Mouse (Mus musculus): ENCODE measurements around the gene Sparc. TPM values are rescaled to one million over a fixed set of nuclear protein-coding genes. Genes with fewer than 3 reads are reported as not detected.

Gene Sparc
- total RNA-seq, 1 experiment from 2014 or later: 0.81 TPM

DNA sequence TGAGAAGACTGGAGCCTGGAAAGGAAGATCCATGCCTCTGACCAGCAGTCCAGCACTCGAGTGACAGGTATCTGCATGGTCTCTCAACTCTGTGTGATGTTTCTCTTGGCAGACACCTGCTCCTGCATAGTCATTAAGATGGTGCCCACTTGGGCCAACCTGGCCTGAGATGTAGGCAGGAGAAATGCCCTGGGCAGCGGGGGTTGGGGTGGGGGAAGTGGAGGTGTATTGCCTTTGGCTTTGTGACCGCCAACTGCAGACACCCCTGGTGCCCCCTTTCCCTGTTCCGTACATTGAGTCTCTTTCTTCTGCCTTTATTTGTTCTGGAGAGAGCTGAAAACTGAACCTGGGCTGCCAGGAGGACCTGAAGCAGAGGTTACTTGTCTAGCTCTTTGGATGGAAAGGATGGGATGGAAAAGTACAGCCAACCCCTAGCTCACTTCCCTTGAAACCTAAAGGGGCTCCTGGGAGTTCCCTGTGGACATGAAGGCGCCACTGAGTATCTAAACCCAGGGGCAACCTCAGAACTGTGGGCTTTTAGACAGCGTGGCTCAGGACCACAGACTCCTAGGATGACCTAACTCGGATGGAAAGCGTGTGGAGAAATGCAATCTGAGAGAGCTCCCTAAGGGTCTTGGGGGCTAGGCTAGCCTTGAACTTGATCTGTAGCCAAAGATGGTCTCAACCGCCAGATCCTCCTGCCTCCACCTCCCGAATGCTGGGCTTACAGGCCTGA lies 10.1 kb downstream of the Sparc start:
- ATAC-seq (ENCODE audit: extremely low read depth, insufficient number of reproducible peaks, low FRiP score, poor library complexity, severe bottlenecking): no peak

DNA sequence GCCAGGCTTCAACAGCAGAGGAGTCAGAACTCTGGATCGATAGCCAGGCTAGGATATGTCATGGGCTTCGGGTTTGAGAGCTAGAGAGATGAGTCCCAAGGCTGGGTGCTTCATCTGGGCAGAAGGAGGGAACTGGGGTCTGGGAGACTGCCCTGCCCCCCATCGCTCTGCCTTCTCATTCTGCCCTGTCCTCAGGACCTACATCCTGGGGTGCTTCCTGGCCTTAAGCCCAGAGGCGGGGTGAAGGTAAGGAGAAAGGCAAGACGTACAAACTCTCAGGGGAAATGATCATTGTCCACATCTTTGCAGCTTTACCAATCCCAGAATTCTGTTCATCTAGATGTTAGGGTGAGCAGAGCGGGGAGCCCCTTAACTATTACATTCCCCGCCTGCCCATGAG lies 10.9 kb downstream of the Sparc start:
- no peak for ATAC-seq (ENCODE audit: extremely low read depth, insufficient number of reproducible peaks, low FRiP score, poor library complexity, severe bottlenecking)

DNA sequence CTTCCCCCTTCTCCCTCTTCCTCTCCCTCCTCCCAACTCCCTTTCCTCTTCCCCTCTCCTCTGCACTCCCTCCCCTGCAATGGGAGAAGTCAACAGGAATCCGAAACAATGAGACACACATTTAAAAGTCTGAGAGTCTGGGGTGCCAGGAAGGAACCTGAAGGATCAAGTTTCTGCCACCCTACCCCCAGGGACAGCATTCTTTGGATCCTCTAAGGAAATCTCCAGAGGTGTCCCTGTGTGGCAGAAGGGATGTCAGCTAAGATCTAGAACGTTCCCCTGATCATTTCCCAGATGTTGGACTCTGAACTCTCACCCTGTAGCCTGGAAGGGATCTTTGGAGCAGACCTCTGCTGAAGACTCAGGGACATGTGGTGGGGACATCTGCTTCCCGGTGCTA lies 12.5 kb downstream of the Sparc start:
- ATAC-seq (ENCODE audit: extremely low read depth, insufficient number of reproducible peaks, low FRiP score, poor library complexity, severe bottlenecking): no peak

DNA sequence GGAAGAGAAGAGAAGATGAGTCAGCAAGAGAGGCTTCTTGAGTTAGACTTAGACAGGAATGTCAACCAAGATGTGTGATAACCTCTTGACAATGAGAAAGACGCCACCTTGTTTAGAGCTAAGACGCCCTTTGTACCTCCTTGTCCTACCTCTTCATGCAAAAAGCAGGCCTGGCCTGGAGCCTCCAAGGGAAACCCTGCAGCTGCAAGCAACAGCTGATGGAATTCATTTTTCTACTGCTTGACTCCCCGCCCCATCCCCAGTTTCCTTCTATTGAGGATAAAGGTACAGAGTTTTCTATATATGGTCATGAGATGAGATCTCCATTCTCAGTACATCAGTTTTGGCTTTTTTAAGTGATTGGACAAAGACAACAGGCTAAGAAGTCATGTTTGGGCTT lies 13.0 kb downstream of the Sparc start:
- ATAC-seq (ENCODE audit: extremely low read depth, insufficient number of reproducible peaks, low FRiP score, poor library complexity, severe bottlenecking): no peak

DNA sequence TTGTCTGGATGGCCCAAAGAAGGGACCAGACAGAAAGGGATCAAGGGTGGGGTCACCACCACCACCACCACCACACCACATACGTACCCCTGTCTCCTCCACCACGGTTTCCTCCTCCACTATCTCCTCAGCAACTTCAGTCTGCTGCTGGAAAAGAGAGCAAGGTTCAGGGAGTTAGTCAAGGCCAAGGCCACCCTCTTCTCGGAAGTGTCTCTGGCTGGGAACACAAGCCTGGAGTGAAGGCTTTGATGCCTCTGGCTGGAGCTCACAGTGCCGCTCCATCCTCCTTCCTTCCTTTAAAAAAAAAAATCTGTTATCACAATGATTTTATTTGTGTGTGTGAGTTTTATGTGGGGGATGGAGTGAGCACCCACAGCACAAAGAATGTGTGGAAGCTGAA lies 15.8 kb downstream of the Sparc start:
- no peak for ATAC-seq (ENCODE audit: extremely low read depth, insufficient number of reproducible peaks, low FRiP score, poor library complexity, severe bottlenecking)

DNA sequence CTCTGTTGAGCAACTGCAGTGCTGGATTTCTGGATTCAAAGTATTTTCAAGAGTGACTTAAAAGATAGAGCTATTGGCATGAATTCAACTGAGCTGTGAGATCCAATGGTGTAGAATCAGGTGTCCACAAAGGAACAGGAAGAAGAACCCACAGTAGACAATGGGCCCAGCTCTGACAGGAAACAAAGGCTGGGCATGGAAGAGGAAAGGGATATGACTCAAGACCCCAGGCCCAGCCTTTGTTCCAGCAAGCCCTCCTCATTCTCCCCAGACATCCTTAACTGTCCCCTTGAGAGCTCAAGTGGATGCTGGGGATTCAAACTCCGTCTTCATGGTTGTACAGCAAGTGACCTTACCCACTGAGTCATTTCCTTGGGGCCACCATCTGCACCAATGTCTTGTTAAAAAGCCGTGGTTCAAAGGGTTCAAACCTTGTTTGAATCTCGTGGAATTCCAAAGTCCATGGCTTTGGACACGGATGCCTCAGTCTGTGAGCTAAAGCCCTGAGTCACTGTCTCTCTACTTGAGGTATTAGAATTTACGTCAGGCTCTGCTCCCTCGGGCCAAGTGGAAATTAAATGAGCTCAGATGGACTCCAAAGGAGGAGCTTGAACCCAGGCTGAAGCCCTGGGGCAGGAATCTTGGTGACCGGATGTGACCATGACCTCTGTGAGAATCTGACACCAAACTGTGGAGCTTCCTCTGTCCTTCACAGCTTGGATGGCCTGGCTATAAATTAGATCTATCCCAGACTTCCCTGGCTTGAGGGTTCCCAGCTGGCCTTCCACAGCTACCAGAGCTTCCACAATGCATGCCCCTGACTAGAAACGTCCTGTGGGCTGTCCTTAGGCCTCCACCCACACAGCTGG lies 17.1 kb downstream of the Sparc start:
- no peak for ATAC-seq (ENCODE audit: extremely low read depth, insufficient number of reproducible peaks, low FRiP score, poor library complexity, severe bottlenecking)

DNA sequence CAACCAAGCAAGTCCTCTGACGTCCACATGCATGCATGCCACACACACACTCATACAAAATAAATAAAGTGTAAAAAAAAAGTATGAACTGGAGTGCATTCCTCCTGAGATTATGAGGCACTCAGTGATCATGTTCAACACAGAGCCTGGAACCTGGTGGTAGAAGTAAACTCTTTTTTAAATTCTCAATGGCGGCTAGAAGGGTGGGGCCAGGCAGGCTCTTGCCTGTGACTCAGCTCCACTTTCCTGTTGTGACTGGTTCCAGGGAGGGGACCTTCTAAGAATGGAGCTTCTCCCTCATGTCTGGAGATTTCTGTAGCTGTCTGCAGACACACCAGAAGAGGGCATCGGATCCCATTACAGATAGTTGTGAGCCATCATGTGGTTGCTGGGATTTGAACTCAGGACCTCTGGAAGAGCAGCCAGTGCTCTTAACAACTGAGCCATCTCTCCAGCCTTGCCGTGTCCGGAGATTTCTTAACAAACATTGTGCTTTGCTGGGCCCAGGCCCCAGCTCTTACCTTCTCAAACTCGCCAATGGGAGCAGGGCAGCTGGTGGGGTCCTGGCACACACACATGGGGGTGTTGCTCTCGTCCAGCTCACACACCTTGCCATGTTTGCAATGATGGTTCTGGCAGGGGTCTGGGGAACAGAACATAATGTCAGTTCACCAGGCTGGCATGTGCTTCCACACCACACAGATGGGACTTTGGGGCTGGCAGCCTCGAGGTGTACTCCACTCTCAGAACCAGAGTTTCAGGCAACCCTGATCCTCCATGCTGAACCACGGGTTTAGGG lies 18.1 kb downstream of the Sparc start:
- no peak for ATAC-seq (ENCODE audit: extremely low read depth, insufficient number of reproducible peaks, low FRiP score, poor library complexity, severe bottlenecking)

DNA sequence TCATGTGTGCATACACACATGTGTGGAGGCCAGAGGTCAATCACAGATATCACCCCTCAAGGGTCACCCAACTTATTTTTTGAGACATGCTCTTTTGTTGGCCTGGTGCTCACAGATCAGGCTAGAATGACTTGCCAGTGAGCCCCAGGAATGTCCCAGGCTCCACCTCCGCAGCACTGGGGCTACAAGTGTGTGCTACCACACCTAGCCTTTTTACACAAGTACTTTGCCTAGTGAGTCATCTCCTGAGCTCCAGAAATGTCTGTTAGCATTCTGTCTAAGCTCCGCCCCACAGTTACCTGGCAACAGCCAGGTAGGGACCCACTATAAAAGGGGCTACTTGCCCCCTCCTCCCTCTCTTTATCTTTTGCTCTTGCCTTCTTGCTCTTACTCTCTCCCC lies 22.1 kb downstream of the Sparc start:
- no peak for ATAC-seq (ENCODE audit: extremely low read depth, insufficient number of reproducible peaks, low FRiP score, poor library complexity, severe bottlenecking)

DNA sequence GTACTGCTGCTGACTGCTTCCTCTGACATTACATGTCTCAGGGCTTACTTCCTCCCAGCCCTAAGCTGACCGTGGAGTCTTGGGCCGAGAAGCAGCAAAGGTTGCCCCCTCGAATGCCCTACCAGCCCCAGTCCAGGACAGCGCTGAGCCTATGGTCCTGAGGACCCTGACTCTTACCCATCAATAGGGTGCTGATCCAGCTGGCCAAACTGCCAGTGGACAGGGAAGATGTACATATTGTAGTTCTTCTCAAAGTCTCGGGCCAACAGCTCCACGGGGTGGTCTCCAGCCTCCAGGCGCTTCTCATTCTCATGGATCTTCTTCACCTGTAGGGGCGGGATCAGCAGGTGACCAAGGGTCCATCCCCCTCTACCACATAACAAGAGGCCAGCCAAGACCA lies 24.6 kb downstream of the Sparc start:
- no peak for ATAC-seq (ENCODE audit: extremely low read depth, insufficient number of reproducible peaks, low FRiP score, poor library complexity, severe bottlenecking)

DNA sequence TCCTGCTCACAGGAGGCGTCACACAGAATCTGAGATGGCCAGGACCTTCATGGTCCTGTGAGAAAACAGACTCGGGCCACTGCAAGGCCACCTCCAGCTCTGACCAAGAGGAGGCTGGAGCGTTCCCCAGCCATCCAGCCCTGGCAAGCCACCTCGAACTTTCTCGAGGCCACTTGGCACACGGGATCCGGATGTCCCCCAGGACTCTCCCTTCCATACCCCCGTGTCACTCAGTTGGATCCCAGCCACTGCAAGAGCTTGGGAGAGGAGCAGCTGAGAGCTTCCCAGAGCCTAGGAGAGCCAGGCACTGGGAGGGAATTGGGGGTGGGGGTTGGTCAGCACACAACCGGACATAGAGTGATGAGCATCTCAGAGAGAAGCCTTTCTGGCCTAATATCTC lies 25.5 kb downstream of the Sparc start:
- no peak for ATAC-seq (ENCODE audit: extremely low read depth, insufficient number of reproducible peaks, low FRiP score, poor library complexity, severe bottlenecking)

DNA sequence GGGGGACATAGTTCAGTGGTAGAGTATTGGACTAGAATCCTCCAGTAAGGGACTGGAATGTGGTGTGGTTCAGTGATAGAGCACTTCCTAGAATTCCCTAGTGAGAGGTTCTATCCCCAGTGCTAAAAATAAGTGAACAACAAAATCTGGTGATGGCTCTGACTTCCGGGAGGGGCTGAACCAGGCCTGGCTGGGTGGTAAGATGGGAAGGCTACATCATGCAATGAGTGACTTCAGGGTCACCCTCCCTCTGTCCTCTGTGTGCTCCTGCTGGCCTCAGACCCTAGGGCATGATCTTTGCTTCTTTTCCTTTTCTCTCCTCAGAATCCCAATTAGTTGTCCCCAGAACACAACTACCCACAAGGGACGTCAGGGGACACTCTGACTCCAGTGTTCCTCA lies 25.9 kb downstream of the Sparc start:
- no peak for ATAC-seq (ENCODE audit: extremely low read depth, insufficient number of reproducible peaks, low FRiP score, poor library complexity, severe bottlenecking)

DNA sequence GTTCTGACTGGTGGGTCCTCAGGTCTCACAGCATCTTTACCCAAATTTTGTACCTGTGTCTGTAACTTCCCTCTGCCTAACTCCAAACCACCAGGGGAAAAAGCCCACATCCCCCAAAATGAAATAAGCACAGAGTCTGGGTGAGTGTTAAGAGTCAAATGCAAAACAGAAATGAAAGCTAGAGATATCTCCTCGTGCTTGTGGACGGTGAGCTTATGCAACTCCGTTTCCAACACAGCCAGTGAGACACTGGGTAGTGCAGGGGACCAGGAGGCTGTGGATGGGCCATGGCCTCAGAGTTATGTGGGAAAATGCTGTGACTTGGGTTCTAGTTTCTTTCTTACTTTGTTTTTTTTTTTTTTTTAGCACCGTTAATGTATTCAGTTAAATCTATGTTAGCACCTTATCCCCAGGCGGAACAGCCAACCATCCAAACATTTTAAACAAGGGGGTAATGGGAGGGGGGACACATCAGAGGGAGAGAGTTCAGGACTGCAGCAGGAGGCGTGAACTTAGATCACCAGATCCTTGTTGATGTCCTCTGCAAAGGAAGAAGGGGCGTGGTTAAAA lies 27.8 kb downstream of the Sparc start:
- no peak for ATAC-seq (ENCODE audit: extremely low read depth, insufficient number of reproducible peaks, low FRiP score, poor library complexity, severe bottlenecking)

DNA sequence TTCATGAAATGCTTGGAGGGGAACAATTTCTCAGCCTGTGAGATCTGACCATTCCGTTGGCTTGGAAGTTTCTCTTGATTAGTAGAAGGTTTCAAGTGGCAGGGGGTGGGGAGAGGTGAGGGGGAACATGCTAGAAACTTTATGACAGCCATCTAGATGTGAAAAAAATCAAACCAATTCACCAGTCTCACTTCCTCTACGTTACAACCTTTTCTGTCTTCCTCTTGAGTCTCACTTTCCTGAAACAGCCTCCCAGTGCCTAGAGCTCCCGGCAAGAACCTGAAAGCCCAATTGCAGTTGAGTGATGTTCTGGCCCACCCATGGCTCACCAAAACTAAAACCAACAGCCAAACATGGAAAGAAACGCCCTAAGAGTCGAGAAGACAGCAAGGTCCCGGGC lies 28.4 kb downstream of the Sparc start:
- ATAC-seq (ENCODE audit: extremely low read depth, insufficient number of reproducible peaks, low FRiP score, poor library complexity, severe bottlenecking): no peak

DNA sequence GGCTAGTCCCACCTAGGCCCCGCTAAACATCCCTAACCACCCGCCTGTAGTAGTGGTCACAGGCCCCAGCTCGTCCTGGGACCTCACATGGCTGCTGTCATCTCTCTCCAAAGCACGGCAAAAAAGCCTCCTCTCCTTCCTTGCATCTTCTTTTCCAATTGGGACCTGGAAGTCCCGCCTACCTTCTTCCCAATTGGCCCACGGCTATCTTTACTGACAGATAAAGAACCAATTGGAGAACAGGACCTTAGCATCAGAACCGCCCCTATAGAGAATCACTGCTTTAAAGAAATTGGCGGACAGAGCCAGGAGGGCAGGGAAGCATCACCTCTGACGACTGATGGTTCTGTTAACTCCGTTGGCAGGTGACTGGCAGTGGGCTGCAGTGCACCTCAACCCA lies 30.5 kb downstream of the Sparc start:
- no peak for ATAC-seq (ENCODE audit: extremely low read depth, insufficient number of reproducible peaks, low FRiP score, poor library complexity, severe bottlenecking)

DNA sequence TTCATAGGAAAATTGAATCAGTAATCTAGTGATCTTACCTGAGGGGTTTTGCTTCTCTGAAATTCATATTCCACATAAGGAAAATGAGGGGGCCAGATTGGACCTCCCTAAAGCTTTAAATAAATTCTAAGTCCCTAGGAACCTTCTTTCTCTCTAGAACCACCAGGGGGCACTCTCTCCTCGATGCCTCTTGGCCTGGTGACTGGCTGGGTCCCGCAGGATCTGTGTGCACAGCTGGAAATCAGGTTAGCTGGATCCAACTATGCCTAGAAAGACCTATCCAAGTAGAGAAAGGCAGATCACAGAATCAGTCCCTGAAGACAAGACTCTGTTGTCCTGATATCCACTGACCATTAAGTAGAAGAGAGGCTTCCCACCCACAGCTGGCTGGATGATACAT lies 33.2 kb downstream of the Sparc start:
- no peak for ATAC-seq (ENCODE audit: extremely low read depth, insufficient number of reproducible peaks, low FRiP score, poor library complexity, severe bottlenecking)

DNA sequence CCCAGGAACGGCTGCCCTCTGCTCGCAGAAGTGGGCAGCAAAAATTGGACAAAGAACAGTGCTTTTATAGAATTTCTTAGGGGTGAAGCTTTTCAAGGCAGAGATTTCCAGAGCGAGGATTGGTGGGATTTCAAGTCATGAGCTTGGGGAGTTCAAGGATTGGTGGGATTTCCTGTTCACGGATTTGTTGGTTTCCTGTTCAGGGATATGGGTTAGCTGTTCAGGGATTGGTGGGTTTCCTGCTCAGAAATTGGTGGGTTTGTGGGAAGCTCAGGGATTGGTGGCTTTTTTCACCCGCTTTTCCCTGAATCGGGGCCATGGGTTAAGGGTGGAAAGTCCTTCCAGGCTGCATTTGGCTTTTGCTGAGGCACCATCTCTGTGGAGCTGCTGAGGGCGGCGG lies 35.4 kb downstream of the Sparc start:
- ATAC-seq (ENCODE audit: extremely low read depth, insufficient number of reproducible peaks, low FRiP score, poor library complexity, severe bottlenecking): no peak

DNA sequence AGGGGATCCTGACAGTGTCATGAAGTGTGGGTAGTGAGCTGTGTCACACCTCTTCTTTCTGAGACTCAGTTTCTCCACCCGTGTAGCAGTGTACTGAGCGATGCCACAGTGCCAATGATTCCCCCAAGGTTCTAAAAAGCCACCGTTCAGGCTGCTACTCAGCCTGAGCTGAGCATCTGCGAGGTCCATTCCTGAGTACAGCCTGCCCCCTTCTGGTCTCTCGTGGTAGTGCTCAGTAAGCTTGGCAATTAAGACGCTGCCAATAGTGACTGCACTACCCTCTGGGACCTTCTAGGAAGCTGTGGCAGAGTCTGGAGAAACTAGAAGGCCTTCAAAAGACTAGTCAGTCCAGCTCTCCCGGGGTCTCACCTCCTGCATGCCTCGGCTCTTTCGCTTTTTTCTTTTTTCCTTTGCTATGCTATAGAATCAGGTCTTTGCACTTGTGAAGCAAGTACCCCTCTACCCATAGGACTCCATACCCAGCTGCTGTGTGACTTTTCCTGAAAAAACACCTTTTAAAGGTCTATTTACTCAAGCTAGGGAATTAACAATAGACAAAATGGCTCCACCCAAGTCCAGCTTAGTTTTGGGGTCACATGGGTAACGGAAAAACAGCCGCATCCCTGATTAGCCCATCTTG lies 36.4 kb downstream of the Sparc start:
- ATAC-seq (ENCODE audit: extremely low read depth, insufficient number of reproducible peaks, low FRiP score, poor library complexity, severe bottlenecking): peak; percentile 67

DNA sequence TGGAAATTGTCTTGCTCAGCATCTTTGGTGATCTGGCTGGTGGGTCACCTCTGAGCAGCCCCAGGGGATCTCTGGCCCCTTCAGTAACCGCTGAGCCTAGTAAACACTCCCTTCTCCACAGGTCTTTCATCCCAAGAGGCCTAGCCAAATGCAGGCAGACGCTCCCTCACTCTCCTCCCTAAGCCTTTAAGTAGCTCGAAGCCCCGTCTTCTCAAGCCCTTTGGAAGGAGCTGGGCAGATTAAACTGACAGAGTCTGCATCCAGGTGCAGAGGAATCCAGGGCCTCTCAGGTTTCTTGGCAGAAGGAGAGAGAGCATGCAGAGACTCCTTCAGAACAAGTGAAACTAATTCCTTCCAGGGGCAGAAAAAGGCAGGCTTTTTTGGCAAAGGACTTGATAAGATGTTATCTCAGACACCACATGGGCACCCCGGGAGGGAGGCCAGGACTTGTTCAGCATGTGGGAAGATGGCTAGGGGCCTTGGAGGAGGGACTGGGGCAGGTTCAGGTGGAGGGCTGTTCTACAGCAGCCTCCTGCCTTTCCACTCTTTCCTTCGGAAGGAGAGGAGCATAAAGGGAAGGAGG lies 39.4 kb downstream of the Sparc start:
- no peak for ATAC-seq (ENCODE audit: extremely low read depth, insufficient number of reproducible peaks, low FRiP score, poor library complexity, severe bottlenecking)

DNA sequence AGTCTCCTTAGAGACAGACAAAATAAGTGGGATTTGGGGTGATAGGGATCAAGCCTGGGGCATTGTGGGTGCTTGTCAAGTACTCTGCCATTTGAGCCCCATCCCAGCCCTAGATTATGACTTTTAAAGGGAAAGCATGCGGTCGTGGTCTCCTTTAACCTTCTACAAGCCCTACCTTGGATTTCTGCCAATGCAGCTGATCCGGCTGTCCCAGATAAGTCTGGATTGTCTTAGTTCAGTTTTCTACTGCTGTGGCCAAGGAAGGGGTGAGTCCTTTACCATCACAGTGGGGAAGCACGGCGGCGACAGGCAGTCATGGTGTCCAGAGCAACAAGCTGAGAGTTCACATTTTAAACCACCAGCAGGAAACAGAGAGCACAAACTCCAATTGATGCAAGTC lies 42.1 kb downstream of the Sparc start:
- ATAC-seq (ENCODE audit: extremely low read depth, insufficient number of reproducible peaks, low FRiP score, poor library complexity, severe bottlenecking): no peak

All from neutrophil, adult 5-6 weeks (primary cell).